Mouse (Mus musculus): ENCODE results near the gene Pth1r. TPM values are rescaled to one million over a fixed set of nuclear protein-coding genes. Genes with fewer than 3 reads are reported as not detected.
A peak's percentile ranks its signal among the peaks of the same experiment; 100 is the strongest.

The Pth1r gene
- polyA plus RNA-seq, 1 experiment from 2014 or later, result 17.9 TPM

- H3K27ac ChIP-seq (ENCODE audit: low read length), result no peak overlapping the region
- H3K36me3 ChIP-seq (ENCODE audit: control insufficient read depth, insufficient read depth, low read length), result no peaks in the 10 kb centered on the region
- 77% methylated on average over 4 of the region's 4 CpGs for WGBS
- H3K4me3 ChIP-seq (replicated peaks; ENCODE audit: low read length), result no peak overlapping the region
- H3K4me2 ChIP-seq (ENCODE audit: low read depth, low read length), result no peak overlapping the region
- no peaks in the 10 kb centered on the region for H3K27me3 ChIP-seq (ENCODE audit: control insufficient read depth, insufficient read depth, low read length)
- H3K9me3 ChIP-seq (replicated peaks; ENCODE audit: control insufficient read depth, low read length), result no peaks in the 10 kb centered on the region
- ATAC-seq (ENCODE audit: insufficient read depth, low FRiP score), result no peak
- H3K9ac ChIP-seq (ENCODE audit: low read length), result no peak overlapping the region
- H3K4me1 ChIP-seq (ENCODE audit: control insufficient read depth, insufficient read depth, low read length), result peaks cover 15% of the 10 kb centered on the region
Measured at GRCm38 (mm10) chr9:110753773-110754172, 6.8 kb upstream of the Pth1r start.

DNA sequence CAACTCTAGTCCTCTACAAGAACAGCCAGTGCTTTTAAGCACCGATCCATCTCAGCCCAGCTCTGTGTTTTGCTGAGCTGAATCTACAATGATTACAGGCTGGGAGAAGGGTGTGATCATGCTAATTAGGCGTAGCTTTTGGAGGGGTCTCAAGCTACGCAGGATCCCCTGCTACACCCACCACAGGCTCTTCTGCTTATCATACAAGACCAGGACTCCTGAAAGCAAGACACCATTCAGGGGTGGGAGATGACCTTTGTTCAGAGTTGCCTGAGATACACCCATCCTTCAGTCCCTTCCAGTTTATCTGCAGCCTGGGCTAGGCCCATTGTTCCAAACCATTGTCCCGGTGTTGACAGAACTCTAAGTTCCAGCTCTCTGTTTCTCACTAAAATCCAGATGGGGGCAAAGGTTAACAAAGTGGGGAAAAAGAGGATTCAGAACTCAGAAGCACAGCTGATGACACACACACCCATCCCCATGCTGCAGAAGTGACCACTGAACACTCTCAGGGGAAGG is 6.0 kb upstream of the Pth1r start:
- Histone ChIP-seq H3K4me3 (replicated peaks; ENCODE audit: low read length) (no peak overlapping the region), H3K4me1 (ENCODE audit: control insufficient read depth, insufficient read depth, low read length) (peaks cover 9% of the 10 kb centered on the region), H3K27ac (ENCODE audit: low read length) (no peak overlapping the region), H3K27me3 (ENCODE audit: control insufficient read depth, insufficient read depth, low read length) (no peaks in the 10 kb centered on the region), H3K36me3 (ENCODE audit: control insufficient read depth, insufficient read depth, low read length) (no peaks in the 10 kb centered on the region), H3K9ac (ENCODE audit: low read length) (no peak overlapping the region), H3K4me2 (ENCODE audit: low read depth, low read length) (no peak overlapping the region), H3K9me3 (replicated peaks; ENCODE audit: control insufficient read depth, low read length) (no peaks in the 10 kb centered on the region)
- ATAC-seq (ENCODE audit: insufficient read depth, low FRiP score), result no peak
- WGBS, result 74% methylated on average over 4 of the region's 4 CpGs

GRCm38 (mm10) chr9:110751412-110751811 is 4.5 kb upstream of the Pth1r start:
- 82% methylated on average over 5 of the region's 5 CpGs for WGBS
- no peak overlapping the region for H3K4me3 ChIP-seq (replicated peaks; ENCODE audit: low read length)
- H3K9ac ChIP-seq (ENCODE audit: low read length), result no peak overlapping the region
- ATAC-seq (ENCODE audit: insufficient read depth, low FRiP score), result no peak
- no peaks in the 10 kb centered on the region for H3K27me3 ChIP-seq (ENCODE audit: control insufficient read depth, insufficient read depth, low read length)
- no peak overlapping the region for H3K27ac ChIP-seq (ENCODE audit: low read length)
- H3K4me2 ChIP-seq (ENCODE audit: low read depth, low read length), result no peak overlapping the region
- no peaks in the 10 kb centered on the region for H3K36me3 ChIP-seq (ENCODE audit: control insufficient read depth, insufficient read depth, low read length)
- H3K9me3 ChIP-seq (replicated peaks; ENCODE audit: control insufficient read depth, low read length), result no peaks in the 10 kb centered on the region
- H3K4me1 ChIP-seq (ENCODE audit: control insufficient read depth, insufficient read depth, low read length), result peaks cover 9% of the 10 kb centered on the region

- H3K27ac ChIP-seq (ENCODE audit: low read length), result no peak overlapping the region
- H3K9ac ChIP-seq (ENCODE audit: low read length), result no peak overlapping the region
- no peak overlapping the region for H3K4me3 ChIP-seq (replicated peaks; ENCODE audit: low read length)
- H3K4me2 ChIP-seq (ENCODE audit: low read depth, low read length), result no peak overlapping the region
- peak; percentile 36; the same call in 1 of the 2 replicates for ATAC-seq (ENCODE audit: insufficient read depth, low FRiP score)
- WGBS, result 32% methylated on average over 13 of the region's 14 CpGs
- 0 out of 2 replicates have a peak, but pooled peaks cover 3% of the 10 kb centered on the region for H3K27me3 ChIP-seq (ENCODE audit: control insufficient read depth, insufficient read depth, low read length)
- peaks cover 9% of the 10 kb centered on the region for H3K4me1 ChIP-seq (ENCODE audit: control insufficient read depth, insufficient read depth, low read length)
- H3K36me3 ChIP-seq (ENCODE audit: control insufficient read depth, insufficient read depth, low read length), result no peaks in the 10 kb centered on the region
- H3K9me3 ChIP-seq (replicated peaks; ENCODE audit: control insufficient read depth, low read length), result no peaks in the 10 kb centered on the region
Measured at GRCm38 (mm10) chr9:110750404-110751187, 3.7 kb upstream of the Pth1r start.

DNA sequence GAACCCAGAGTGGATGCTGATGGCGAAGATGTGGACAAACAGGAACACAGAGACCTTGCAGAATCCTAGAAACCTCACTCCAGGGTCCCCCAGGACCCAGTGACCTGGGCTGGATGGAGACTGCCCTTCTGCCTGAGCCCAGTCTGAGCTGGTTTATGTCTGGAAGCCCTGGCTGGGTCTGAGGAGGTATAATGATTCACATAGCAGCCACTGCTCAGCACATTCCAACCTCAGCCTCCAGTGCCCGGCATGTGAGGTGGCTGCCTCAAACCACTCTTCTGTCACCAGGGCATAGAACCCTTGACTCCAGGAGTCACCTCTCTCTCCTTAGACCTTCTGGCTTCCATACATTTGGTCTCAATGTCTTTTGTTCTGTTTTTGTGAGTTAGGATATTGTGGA is 1.5 kb upstream of the Pth1r start:
- H3K27ac ChIP-seq (ENCODE audit: low read length), result no peak overlapping the region

DNA sequence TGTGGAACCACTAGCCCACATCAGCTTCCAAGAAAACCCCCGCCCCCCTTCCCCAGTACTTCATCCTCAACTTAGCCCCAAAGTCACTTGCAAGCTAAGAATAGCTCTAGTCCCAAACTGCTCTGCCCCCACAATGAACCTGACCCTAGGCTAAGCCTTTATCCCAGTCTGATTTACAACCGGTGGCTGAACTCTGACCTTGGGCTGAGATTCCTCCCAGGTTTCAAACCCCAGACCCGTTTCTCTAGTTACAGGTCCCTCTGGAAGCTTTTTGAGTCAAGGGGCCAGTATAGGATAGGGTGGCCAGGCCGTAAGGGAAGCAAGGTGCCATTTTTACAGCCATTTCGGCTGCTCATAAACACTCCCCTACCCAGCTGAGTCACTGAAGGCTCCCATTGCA is 707 bp downstream of the Pth1r start:
- Histone ChIP-seq H3K4me2 (ENCODE audit: low read depth, low read length) (no peak overlapping the region), H3K4me3 (replicated peaks; ENCODE audit: low read length) (no peak overlapping the region), H3K36me3 (ENCODE audit: control insufficient read depth, insufficient read depth, low read length) (no peaks in the 10 kb centered on the region), H3K27me3 (ENCODE audit: control insufficient read depth, insufficient read depth, low read length) (peaks cover 23% of the 10 kb centered on the region; the same call in 1 of the 2 replicates), H3K9me3 (replicated peaks; ENCODE audit: control insufficient read depth, low read length) (no peaks in the 10 kb centered on the region), H3K9ac (ENCODE audit: low read length) (no peak overlapping the region), H3K4me1 (ENCODE audit: control insufficient read depth, insufficient read depth, low read length) (peaks cover 13% of the 10 kb centered on the region), H3K27ac (ENCODE audit: low read length) (no peak overlapping the region)
- ATAC-seq (ENCODE audit: insufficient read depth, low FRiP score), result no peak
- WGBS, result 47% methylated on average over 5 of the region's 5 CpGs

More for the DNA sequence above, 1.5 kb upstream of the Pth1r start:
- H3K9me3 ChIP-seq (replicated peaks; ENCODE audit: control insufficient read depth, low read length), result no peaks in the 10 kb centered on the region
- H3K4me1 ChIP-seq (ENCODE audit: control insufficient read depth, insufficient read depth, low read length), result peaks cover 9% of the 10 kb centered on the region
- ATAC-seq (ENCODE audit: insufficient read depth, low FRiP score), result no peak
- WGBS, result 54% methylated on average over 2 of the region's 2 CpGs
- no peaks in the 10 kb centered on the region for H3K36me3 ChIP-seq (ENCODE audit: control insufficient read depth, insufficient read depth, low read length)
- H3K4me2 ChIP-seq (ENCODE audit: low read depth, low read length), result no peak overlapping the region
- no peak overlapping the region for H3K4me3 ChIP-seq (replicated peaks; ENCODE audit: low read length)
- no peak overlapping the region for H3K9ac ChIP-seq (ENCODE audit: low read length)
- H3K27me3 ChIP-seq (ENCODE audit: control insufficient read depth, insufficient read depth, low read length), result peaks cover 19% of the 10 kb centered on the region; the same call in 1 of the 2 replicates

- Histone ChIP-seq H3K27me3 (ENCODE audit: control insufficient read depth, insufficient read depth, low read length) (peaks cover 28% of the 10 kb centered on the region), H3K4me1 (ENCODE audit: control insufficient read depth, insufficient read depth, low read length) (peaks cover 8% of the 10 kb centered on the region), H3K9me3 (replicated peaks; ENCODE audit: control insufficient read depth, low read length) (no peaks in the 10 kb centered on the region), H3K4me2 (ENCODE audit: low read depth, low read length) (no peak overlapping the region), H3K27ac (ENCODE audit: low read length) (no peak overlapping the region), H3K4me3 (replicated peaks; ENCODE audit: low read length) (no peak overlapping the region), H3K36me3 (ENCODE audit: control insufficient read depth, insufficient read depth, low read length) (no peaks in the 10 kb centered on the region), H3K9ac (ENCODE audit: low read length) (no peak overlapping the region)
- WGBS, result 48% methylated on average over 5 of the region's 5 CpGs
- no peak for ATAC-seq (ENCODE audit: insufficient read depth, low FRiP score)
Measured at GRCm38 (mm10) chr9:110745752-110746151, 1.2 kb downstream of the Pth1r start.

DNA sequence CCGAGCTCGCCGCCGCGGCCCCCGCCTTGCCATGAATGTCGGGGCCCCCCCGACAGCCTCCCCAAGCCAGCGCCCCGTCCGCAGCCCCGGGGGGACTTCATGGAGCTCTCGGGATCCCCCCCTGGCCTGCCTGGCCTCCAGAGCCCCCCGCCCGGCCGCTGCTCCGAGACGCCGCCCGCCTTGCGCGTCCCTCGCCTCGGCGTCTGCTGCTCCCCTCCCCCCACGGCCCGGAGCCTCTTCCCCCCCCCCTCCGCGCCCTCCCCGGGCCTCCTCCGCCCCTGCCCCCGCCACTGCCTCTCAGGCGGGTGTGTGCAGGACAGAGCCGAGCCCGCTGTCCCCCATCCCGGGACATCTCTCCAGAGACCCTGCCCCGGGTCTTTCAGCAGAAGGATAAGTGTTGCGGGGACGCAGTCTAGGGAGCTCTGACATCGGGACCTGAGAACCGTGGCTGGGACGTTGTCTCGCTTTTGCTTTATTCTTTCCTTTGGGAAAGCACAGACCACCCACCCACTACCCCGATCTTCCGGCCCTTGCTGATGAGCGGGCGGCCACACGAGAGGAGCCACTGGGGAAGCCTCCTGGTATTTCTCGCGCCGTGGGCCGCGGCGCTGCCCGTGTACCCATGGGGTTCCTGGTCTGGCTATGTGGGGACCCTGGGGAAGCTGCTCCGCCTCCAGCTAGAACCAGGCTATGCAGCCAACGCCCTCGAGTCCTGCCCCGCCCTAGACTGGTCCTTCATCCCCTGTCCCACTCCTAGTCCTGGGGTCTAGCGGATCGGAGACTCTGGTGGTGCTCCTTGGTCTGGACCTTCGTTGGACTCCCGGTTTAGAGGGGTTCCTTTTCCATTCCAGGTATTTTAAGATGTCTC is 3.3 kb downstream of the Pth1r start:
- WGBS, result 2% methylated on average over 54 of the region's 63 CpGs
- H3K4me2 ChIP-seq (ENCODE audit: low read depth, low read length), result peak overlapping the region; percentile 77
- H3K27me3 ChIP-seq (ENCODE audit: control insufficient read depth, insufficient read depth, low read length), result peaks cover 32% of the 10 kb centered on the region
- H3K9ac ChIP-seq (ENCODE audit: low read length), result peak overlapping the region; percentile 77
- H3K4me3 ChIP-seq (replicated peaks; ENCODE audit: low read length), result peak overlapping the region; percentile 70
- no peaks in the 10 kb centered on the region for H3K36me3 ChIP-seq (ENCODE audit: control insufficient read depth, insufficient read depth, low read length)
- H3K4me1 ChIP-seq (ENCODE audit: control insufficient read depth, insufficient read depth, low read length), result peaks cover 5% of the 10 kb centered on the region; the same call in 1 of the 2 replicates
- ATAC-seq (ENCODE audit: insufficient read depth, low FRiP score), result peak; percentile 59
- H3K9me3 ChIP-seq (replicated peaks; ENCODE audit: control insufficient read depth, low read length), result no peaks in the 10 kb centered on the region
- H3K27ac ChIP-seq (ENCODE audit: low read length), result peak overlapping the region; percentile 87

All from stomach, embryonic 16.5 days (tissue).